Mouse (Mus musculus) liver, embryonic 14.5 days (tissue): ENCODE results near the gene Plod2. TPM values are rescaled to one million over a fixed set of nuclear protein-coding genes. Genes with fewer than 3 reads are reported as not detected.

Experiments used
- ATAC-seq: fragments of 200-750 bp; cut with Nextera tagmentation; 2 replicates; pipeline ENCODE4 v1.8.0; 2017; ENCODE audit warnings: moderate number of reproducible peaks, mild to moderate bottlenecking, moderate library complexity; ENCODE audit not compliant: insufficient read depth
- DNase-seq, 3 experiments: peaks; one replicate each; pipeline ENCODE4 v3.0.0-alpha.2; 2012 to 2013; ENCODE audit warnings: low read depth in 3 of 3, low spot score in 3 of 3
- H3K27ac ChIP-seq: fragments of 300-500 bp; sonication (generic); 2 replicates; pipeline ENCODE4 v1.5.1; 2014; ENCODE audit warnings: moderate library complexity, mild to moderate bottlenecking, control low read depth, inconsistent platforms
- H3K27me3 ChIP-seq: fragments of 300-500 bp; sonication (generic); 2 replicates; pipeline ENCODE4 v1.6.1; 2014; ENCODE audit warnings: mild to moderate bottlenecking, low read length, moderate library complexity; ENCODE audit not compliant: control insufficient read depth, insufficient read depth
- H3K36me3 ChIP-seq: fragments of 300-500 bp; sonication (generic); replicated peaks from 2 replicates; pipeline ENCODE4 v1.6.1; 2014; ENCODE audit warnings: low read depth; ENCODE audit not compliant: control insufficient read depth, insufficient read depth
- H3K4me1 ChIP-seq, 2 experiments: fragments of 200-500 bp in 1 of 2; fragments of 300-500 bp in 1 of 2; sonication (generic) in 1 of 2; replicated peaks; 2 replicates each; pipeline ENCODE4 v1.6.1; 2012 to 2014; ENCODE audit warnings: antibody characterized with exemption in 1 of 2, inconsistent platforms in 1 of 2, low read length in 1 of 2; ENCODE audit not compliant: control insufficient read depth in 2 of 2, insufficient read depth in 2 of 2
- H3K4me2 ChIP-seq: fragments of 300-500 bp; sonication (generic); 2 replicates; pipeline ENCODE4 v1.6.1; 2014; ENCODE audit warnings: low read depth, mild to moderate bottlenecking, control low read depth, moderate library complexity
- H3K4me3 ChIP-seq, 2 experiments: fragments of 200-500 bp in 1 of 2; fragments of 300-500 bp in 1 of 2; sonication (generic) in 1 of 2; 2 replicates each; pipeline ENCODE4 v1.5.1; 2012 to 2014; ENCODE audit warnings: low read depth in 2 of 2, low read length in 2 of 2, mild to moderate bottlenecking in 2 of 2, control low read depth in 1 of 2, inconsistent platforms in 1 of 2, moderate library complexity in 1 of 2; ENCODE audit not compliant: insufficient read depth in 1 of 2
- H3K9ac ChIP-seq: fragments of 300-500 bp; sonication (generic); replicated peaks from 2 replicates; pipeline ENCODE4 v1.6.1; 2014; ENCODE audit warnings: mild to moderate bottlenecking, control low read depth, moderate library complexity
- H3K9me3 ChIP-seq: fragments of 300-500 bp; sonication (generic); 2 replicates; pipeline ENCODE4 v1.6.1; 2016; ENCODE audit warnings: low read length, mixed read lengths; ENCODE audit not compliant: control insufficient read depth
- CTCF ChIP-seq: IDR thresholded peaks from 2 replicates; pipeline ENCODE4 v1.5.1; 2016; ENCODE audit warnings: antibody characterized with exemption, low read depth, control low read depth
- EP300 ChIP-seq: IDR thresholded peaks from 2 replicates; pipeline ENCODE4 v1.6.1; 2016; ENCODE audit warnings: antibody characterized with exemption, low read depth
- WGBS: fragments of 180-500 bp; shearing (Covaris S2); extraction: QIAGEN DNeasy Blood & Tissue Kit; methylation state at CpG from one replicate; pipeline ENCODE4 v1.1.7; 2014; ENCODE audit not compliant: insufficient replicate concordance; 5-methylcytosine and 5-hydroxymethylcytosine counted together
- polyA plus RNA-seq, 2 experiments: library from polyadenylated mRNA; depleted of rRNA in 1 of 2; stranded (reverse) in 1 of 2; unstranded in 1 of 2; fragments of >200 nt; fragmentation: Nextera tagmentation in 1 of 2; extraction: Ambion mirVana in 1 of 2; gene quantifications; 2 replicates each; pipeline versions ENCODE4 v1.2.1 to v1.2.3; 2012 to 2014

The Plod2 gene
- polyA plus RNA-seq, 2 experiments, result 1.7 to 2.1 TPM

GRCm38 (mm10) chr9:92617376-92617775 lies 75.4 kb downstream of the Plod2 start:
- DNase-seq, result no peak
- Histone ChIP-seq H3K27me3 (no peaks in the 10 kb centered on the region), H3K27ac (no peak overlapping the region), H3K9me3 (no peaks in the 10 kb centered on the region), H3K9ac (no peak overlapping the region), H3K4me1 (no peaks in the 10 kb centered on the region), H3K36me3 (no peaks in the 10 kb centered on the region), H3K4me2 (no peak overlapping the region), H3K4me3 (no peak overlapping the region)
- no peak for ATAC-seq
- 79% methylated on average over 2 of the region's 2 CpGs for WGBS
- no peak for TF ChIP-seq CTCF
- TF ChIP-seq EP300, result no peak

GRCm38 (mm10) chr9:92620088-92620487 lies 78.1 kb downstream of the Plod2 start:
- DNase-seq, result no peak
- H3K4me1 ChIP-seq, result no peaks in the 10 kb centered on the region
- no peak for ATAC-seq
- H3K36me3 ChIP-seq, result no peaks in the 10 kb centered on the region
- no peak overlapping the region for H3K27ac ChIP-seq
- no peaks in the 10 kb centered on the region for H3K27me3 ChIP-seq
- no peak overlapping the region for H3K4me2 ChIP-seq
- WGBS, result 32% methylated on average over 1 of the region's 1 CpGs
- TF ChIP-seq CTCF (no peak), EP300 (no peak)
- no peak overlapping the region for H3K9ac ChIP-seq
- H3K4me3 ChIP-seq, result no peak overlapping the region
- H3K9me3 ChIP-seq, result no peaks in the 10 kb centered on the region

- no peak overlapping the region for H3K27ac ChIP-seq
- H3K4me1 ChIP-seq, result no peaks in the 10 kb centered on the region
- DNase-seq (no peak), ATAC-seq (no peak)
- H3K36me3 ChIP-seq, result no peaks in the 10 kb centered on the region
- TF ChIP-seq CTCF (no peak), EP300 (no peak)
- H3K27me3 ChIP-seq, result no peaks in the 10 kb centered on the region
- no peak overlapping the region for H3K4me3 ChIP-seq
- 54% methylated on average over 3 of the region's 3 CpGs for WGBS
- H3K9ac ChIP-seq, result no peak overlapping the region
- H3K9me3 ChIP-seq, result no peaks in the 10 kb centered on the region
- H3K4me2 ChIP-seq, result no peak overlapping the region
Observed at GRCm38 (mm10) chr9:92621246-92621645, 79.2 kb downstream of the Plod2 start.

- Histone ChIP-seq H3K9me3 (no peaks in the 10 kb centered on the region), H3K4me1 (no peaks in the 10 kb centered on the region), H3K4me2 (no peak overlapping the region), H3K36me3 (no peaks in the 10 kb centered on the region), H3K9ac (no peak overlapping the region), H3K27me3 (no peaks in the 10 kb centered on the region), H3K4me3 (no peak overlapping the region), H3K27ac (no peak overlapping the region)
- no peak for TF ChIP-seq CTCF
- no peak for TF ChIP-seq EP300
- 44% methylated on average over 2 of the region's 2 CpGs for WGBS
- no peak for ATAC-seq
- no peak for DNase-seq
Observed at GRCm38 (mm10) chr9:92621878-92622282, 79.9 kb downstream of the Plod2 start.

- TF ChIP-seq EP300 (no peak), CTCF (no peak)
- Histone ChIP-seq H3K9me3 (no peaks in the 10 kb centered on the region; the same call in 1 of the 2 replicates), H3K4me1 (no peaks in the 10 kb centered on the region), H3K27me3 (no peaks in the 10 kb centered on the region), H3K4me2 (no peak overlapping the region), H3K4me3 (no peak overlapping the region), H3K9ac (no peak overlapping the region), H3K36me3 (no peaks in the 10 kb centered on the region), H3K27ac (no peak overlapping the region)
- DNase-seq (no peak), ATAC-seq (no peak)
- WGBS, result 51% methylated on average over 3 of the region's 3 CpGs
Observed at GRCm38 (mm10) chr9:92634792-92635191, 92.8 kb downstream of the Plod2 start.
